In genomic region chr14:19277777-19278385, GRCm38 (mm10) we compare ENCODE assay signal across 8 mouse cellular contexts.
A peak's percentile ranks its signal among the peaks of the same experiment; 100 is the strongest.
DNase-seq lines count a peak whose midpoint lies in the region; ATAC-seq and TF ChIP-seq lines count a peak whose summit lies in the region.

No protein-coding gene starts in this region.

- 62% methylated on average over 4 of the region's 4 CpGs for WGBS in intestine, embryonic 15.5 days
- WGBS in liver, embryonic 13.5 days (ENCODE audit: insufficient replicate concordance): 45% methylated on average over 4 of the region's 4 CpGs
- 64% methylated on average over 4 of the region's 4 CpGs for WGBS in neural tube, embryonic 14.5 days

- no peak overlapping the region for H3K4me2 ChIP-seq in intestine, embryonic 15.5 days (replicated peaks)
- H3K4me2 ChIP-seq in liver, embryonic 13.5 days: no peak overlapping the region
- H3K4me2 ChIP-seq in neural tube, embryonic 14.5 days (ENCODE audit: low read depth, low read length): no peak overlapping the region

- H3K36me3 ChIP-seq in ES-E14 (ENCODE audit: control insufficient read depth, insufficient read depth, low read length, poor library complexity, severe bottlenecking): no peaks in the 10 kb centered on the region
- H3K36me3 ChIP-seq in intestine, embryonic 15.5 days: no peaks in the 10 kb centered on the region
- no peaks in the 10 kb centered on the region for H3K36me3 ChIP-seq in liver, embryonic 13.5 days
- no peaks in the 10 kb centered on the region for H3K36me3 ChIP-seq in neural tube, embryonic 14.5 days (ENCODE audit: control insufficient read depth, insufficient read depth, low read length)

- H3K4me3 ChIP-seq in ES-E14 (ENCODE audit: insufficient read depth in 1 of 2, low read depth in 1 of 2, low read length in 2 of 2, poor library complexity in 1 of 2, severe bottlenecking in 1 of 2): no peak overlapping the region
- H3K4me3 ChIP-seq in intestine, embryonic 15.5 days (replicated peaks): no peak overlapping the region
- H3K4me3 ChIP-seq in liver, embryonic 13.5 days (replicated peaks): no peak overlapping the region
- no peak overlapping the region for H3K4me3 ChIP-seq in neural tube, embryonic 14.5 days (ENCODE audit: low read depth, low read length)

- H3K4me1 ChIP-seq in ES-E14 (ENCODE audit: control insufficient read depth in 2 of 2, insufficient read depth in 2 of 2, low read length in 2 of 2, poor library complexity in 1 of 2): no peaks in the 10 kb centered on the region
- H3K4me1 ChIP-seq in intestine, embryonic 15.5 days (replicated peaks): no peaks in the 10 kb centered on the region
- no peaks in the 10 kb centered on the region for H3K4me1 ChIP-seq in liver, embryonic 13.5 days (replicated peaks)
- no peaks in the 10 kb centered on the region for H3K4me1 ChIP-seq in neural tube, embryonic 14.5 days (ENCODE audit: control insufficient read depth, insufficient read depth, low read length)

- no peak overlapping the region for H3K9ac ChIP-seq in ES-E14 (ENCODE audit: insufficient read depth, low read depth, low read length, poor library complexity, severe bottlenecking)
- no peak overlapping the region for H3K9ac ChIP-seq in intestine, embryonic 15.5 days
- H3K9ac ChIP-seq in liver, embryonic 13.5 days: no peak overlapping the region
- no peak overlapping the region for H3K9ac ChIP-seq in neural tube, embryonic 14.5 days (replicated peaks; ENCODE audit: low read depth, low read length)

- peak; percentile 87 for DNase-seq in A20 (ENCODE audit: low read depth, low spot score)
- DNase-seq in ES-E14 (ENCODE audit: low read depth, low spot score): peak; percentile 99
- peak; percentile 15 for DNase-seq in cerebellum, adult 9-10 months
- peak; percentile 0 to 9 for DNase-seq in frontal cortex, postnatal 36 days (ENCODE audit: low spot score in 2 of 2)
- peak; percentile 28 for DNase-seq in liver, embryonic 13.5 days
- peak; percentile 36 for DNase-seq in urinary bladder, postnatal 14 days (ENCODE audit: low spot score)

- in situ Hi-C loops in ES-E14 (cut with MboI; ENCODE audit: low sequenced_read_pairs in 2 of 2, unreplicated experiment in 2 of 2): no loop called here

- ATAC-seq in intestine, embryonic 15.5 days: peak; percentile 82
- ATAC-seq in liver, embryonic 13.5 days (ENCODE audit: low read depth): peak; percentile 100
- peak; percentile 56; the same call in 1 of the 2 replicates for ATAC-seq in neural tube, embryonic 14.5 days (ENCODE audit: low read depth)

- H3K27me3 ChIP-seq in intestine, embryonic 15.5 days (replicated peaks): no peaks in the 10 kb centered on the region
- H3K27me3 ChIP-seq in liver, embryonic 13.5 days: no peaks in the 10 kb centered on the region
- H3K27me3 ChIP-seq in neural tube, embryonic 14.5 days (ENCODE audit: control insufficient read depth, insufficient read depth, low read length): no peaks in the 10 kb centered on the region

- H3K27ac ChIP-seq in ES-E14 (ENCODE audit: insufficient read depth, low read depth, low read length, poor library complexity, severe bottlenecking): no peak overlapping the region
- H3K27ac ChIP-seq in intestine, embryonic 15.5 days: no peak overlapping the region
- H3K27ac ChIP-seq in liver, embryonic 13.5 days: no peak overlapping the region
- H3K27ac ChIP-seq in neural tube, embryonic 14.5 days (ENCODE audit: low read depth, low read length): no peak overlapping the region

- H3K9me3 ChIP-seq in ES-E14 (ENCODE audit: control insufficient read depth, insufficient read depth, low read depth, low read length): no peaks in the 10 kb centered on the region
- no peaks in the 10 kb centered on the region for H3K9me3 ChIP-seq in intestine, embryonic 15.5 days
- H3K9me3 ChIP-seq in liver, embryonic 13.5 days (replicated peaks): peaks cover 2% of the 10 kb centered on the region; the same call in 1 of the 2 replicates
- H3K9me3 ChIP-seq in neural tube, embryonic 14.5 days (ENCODE audit: control insufficient read depth, low read length): peaks cover 8% of the 10 kb centered on the region

TF ChIP-seq in ES-E14, 5 proteins besides CTCF, POLR2A, EP300 and RAD21:
- no peak for TF ChIP-seq MAFK (IDR thresholded peaks at IDR 0.05; ENCODE audit: insufficient read depth, low read depth, low read length)
- TF ChIP-seq HCFC1 (IDR thresholded peaks at IDR 0.05; ENCODE audit: borderline replicate concordance, insufficient read depth, low read length): no peak
- TF ChIP-seq ZC3H11A (IDR thresholded peaks at IDR 0.05; ENCODE audit: borderline replicate concordance, low read depth, low read length): no peak
- TF ChIP-seq CHD2 (IDR thresholded peaks at IDR 0.05; ENCODE audit: low read depth, low read length): no peak
- TF ChIP-seq ZNF384 (IDR thresholded peaks at IDR 0.05; ENCODE audit: low read depth, low read length): no peak

Comparison
In these comparisons a context has a peak if more than half of its experiments do, and no peak if none do; other contexts are left out.
1. DNase-seq: peak in every context shown above with its lines; median percentile 99 in ES-E14; 87 in A20; 36 in urinary bladder, postnatal 14 days; 28 in liver, embryonic 13.5 days; 15 in cerebellum, adult 9-10 months; 4 in frontal cortex, postnatal 36 days.